ENCODE assay signal across 8 mouse cellular contexts in the genomic region with DNA sequence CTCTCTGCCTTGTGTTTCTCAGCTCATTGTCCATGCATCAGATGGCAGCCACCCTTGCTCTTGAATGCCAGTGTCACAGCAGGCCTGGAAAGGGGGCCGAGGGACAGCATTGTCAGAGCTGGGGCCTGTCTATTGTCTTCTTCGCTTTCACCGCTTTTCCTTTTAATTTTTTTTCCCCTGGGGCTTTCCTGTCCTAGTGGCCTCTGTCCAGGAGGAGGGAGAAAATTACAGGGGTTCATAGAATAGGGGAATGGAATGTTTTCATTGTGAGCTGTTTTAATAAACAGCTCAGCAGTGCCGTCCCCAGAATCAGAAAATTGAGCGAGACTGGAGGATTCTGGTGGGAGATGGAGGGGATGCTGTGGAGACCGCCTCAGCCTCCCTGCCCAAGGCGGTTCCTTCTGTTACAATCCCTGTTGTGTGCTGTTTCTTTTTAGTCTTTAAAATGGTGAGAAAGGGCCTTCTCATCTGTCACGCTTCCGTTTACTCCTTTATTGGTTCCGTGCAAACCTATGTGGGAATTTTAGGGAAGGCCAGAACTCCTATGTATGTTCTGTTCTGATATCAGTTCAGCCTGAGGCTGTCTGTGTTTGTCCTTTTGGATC.
DNase-seq lines count a peak whose midpoint lies in the region; ATAC-seq and TF ChIP-seq lines count a peak whose summit lies in the region.
"Had no signal": no experiment of that assay in that cellular context is flagged by ENCODE, and none has a peak within 500 bp of the region (broad histone marks: within the 10 kb centered on the region; RNA-seq: fewer than 3 reads in every experiment).

No protein-coding gene starts in this region.

- H3K27ac ChIP-seq in left cerebral cortex, adult 2 months: peak overlapping the region; percentile 92
- H3K27ac ChIP-seq in embryonic facial prominence, embryonic 15.5 days (replicated peaks): peak overlapping the region; percentile 91
- H3K27ac ChIP-seq in limb, embryonic 12.5 days: peak overlapping the region; percentile 91
- H3K27ac ChIP-seq: lung, embryonic 15.5 days had no signal

- no peaks in the 10 kb centered on the region for H3K36me3 ChIP-seq in embryonic facial prominence, embryonic 15.5 days
- H3K36me3 ChIP-seq in limb, embryonic 12.5 days: no peaks in the 10 kb centered on the region
- H3K36me3 ChIP-seq: lung, embryonic 15.5 days had no signal

- H3K4me3 ChIP-seq in left cerebral cortex, adult 2 months: peak overlapping the region; percentile 54
- H3K4me3 ChIP-seq in embryonic facial prominence, embryonic 15.5 days (replicated peaks): no peak overlapping the region
- no peak overlapping the region for H3K4me3 ChIP-seq in limb, embryonic 12.5 days (replicated peaks)
- H3K4me3 ChIP-seq: lung, embryonic 15.5 days had no signal

- intact Hi-C loops in left cerebral cortex, adult 2 months (cut with DNase I): loop anchor here (5.0 kb wide), 2 partner anchors 151 to 574 kb away; no protein-coding TSS in a partner anchor

- H3K9me3 ChIP-seq in embryonic facial prominence, embryonic 15.5 days (replicated peaks): no peaks in the 10 kb centered on the region
- no peaks in the 10 kb centered on the region for H3K9me3 ChIP-seq in limb, embryonic 12.5 days
- H3K9me3 ChIP-seq: lung, embryonic 15.5 days had no signal

- H3K27me3 ChIP-seq in embryonic facial prominence, embryonic 15.5 days: no peaks in the 10 kb centered on the region
- H3K27me3 ChIP-seq in limb, embryonic 12.5 days: no peaks in the 10 kb centered on the region
- H3K27me3 ChIP-seq: lung, embryonic 15.5 days had no signal

- no peak for TF ChIP-seq CTCF in left cerebral cortex, adult 2 months (IDR thresholded peaks at IDR 0.05)

- no peak overlapping the region for H3K9ac ChIP-seq in embryonic facial prominence, embryonic 15.5 days
- H3K9ac ChIP-seq in limb, embryonic 12.5 days (replicated peaks): no peak overlapping the region; the same call in 1 of the 2 replicates
- H3K9ac ChIP-seq: lung, embryonic 15.5 days had no signal

- DNase-seq in left cerebral cortex, adult 2 months (ENCODE audit: extremely low spot score in 1 of 2, low spot score in 2 of 2): peak in 1 of 2 experiments; percentile 16
- no peak for DNase-seq in left cerebral cortex, adult 8-10 months (ENCODE audit: low spot score in 2 of 2)
- peak; percentile 53 for DNase-seq in retina, postnatal 1 day
- no peak for DNase-seq in liver
- DNase-seq in ovary, postnatal 10 days (ENCODE audit: low spot score): no peak

- peak overlapping the region; percentile 53 for H3K4me2 ChIP-seq in embryonic facial prominence, embryonic 15.5 days (replicated peaks)
- H3K4me2 ChIP-seq in limb, embryonic 12.5 days: peak overlapping the region; percentile 61
- H3K4me2 ChIP-seq: lung, embryonic 15.5 days had no signal

- ATAC-seq in embryonic facial prominence, embryonic 15.5 days (ENCODE audit: insufficient number of reproducible peaks, low FRiP score, low TSS enrichment, low read depth): no peak
- ATAC-seq in limb, embryonic 12.5 days (ENCODE audit: insufficient number of reproducible peaks, insufficient read depth, low FRiP score, low TSS enrichment, low read depth): no peak

- WGBS in embryonic facial prominence, embryonic 15.5 days: 47% methylated on average over 10 of the region's 10 CpGs
- 51% methylated on average over 10 of the region's 10 CpGs for WGBS in limb, embryonic 12.5 days

- peaks cover 44% of the 10 kb centered on the region for H3K4me1 ChIP-seq in embryonic facial prominence, embryonic 15.5 days
- peaks cover 47% of the 10 kb centered on the region for H3K4me1 ChIP-seq in limb, embryonic 12.5 days (replicated peaks)
